8 mouse cellular contexts compared by ENCODE assay signal in genomic region chr14:55089199-55089947, GRCm38 (mm10). TPM values are rescaled to one million over a fixed set of nuclear protein-coding genes. Genes with fewer than 3 reads are reported as not detected.
DNase-seq lines count a peak whose midpoint lies in the region; ATAC-seq lines count a peak whose summit lies in the region.

No protein-coding gene starts in this region.

- DNase-seq in heart, adult 9 months (ENCODE audit: low spot score in 2 of 2), result no peak
- peak; percentile 75 for DNase-seq in right cerebral cortex, adult 18-20 months
- no peak for DNase-seq in right cerebral cortex, postnatal 14 days
- peak; percentile 37 for DNase-seq in right cerebral cortex, postnatal 4 days
- DNase-seq in thymus, postnatal 4 days, result no peak
- DNase-seq in spleen, postnatal 4 days (ENCODE audit: low spot score in 2 of 2), result no peak

- no peak overlapping the region for H3K9ac ChIP-seq in heart, embryonic 15.5 days
- H3K9ac ChIP-seq in hindbrain, embryonic 12.5 days, result peak overlapping the region; percentile 47

- H3K27ac ChIP-seq in heart, embryonic 15.5 days, result peak overlapping the region; percentile 55
- peak overlapping the region; percentile 5; the same call in 1 of the 2 replicates for H3K27ac ChIP-seq in hindbrain, embryonic 12.5 days

- H3K36me3 ChIP-seq in heart, embryonic 15.5 days, result no peaks in the 10 kb centered on the region
- no peaks in the 10 kb centered on the region for H3K36me3 ChIP-seq in hindbrain, embryonic 12.5 days

- no peak overlapping the region for H3K4me3 ChIP-seq in heart, embryonic 15.5 days
- peak overlapping the region; percentile 67 for H3K4me3 ChIP-seq in hindbrain, embryonic 12.5 days

- H3K27me3 ChIP-seq in heart, embryonic 15.5 days, result no peaks in the 10 kb centered on the region
- H3K27me3 ChIP-seq in hindbrain, embryonic 12.5 days, result no peaks in the 10 kb centered on the region

- 47% methylated on average over 13 of the region's 13 CpGs for WGBS in heart, embryonic 15.5 days
- whole genome bisulfite sequencing in hindbrain, embryonic 12.5 days, result 56% methylated on average over 13 of the region's 13 CpGs

- peaks cover 36% of the 10 kb centered on the region for H3K4me1 ChIP-seq in heart, embryonic 15.5 days (replicated peaks)
- H3K4me1 ChIP-seq in hindbrain, embryonic 12.5 days, result peaks cover 53% of the 10 kb centered on the region

- no peak; the same call in 1 of the 2 replicates for ATAC-seq in heart, embryonic 15.5 days (replicated peaks; ENCODE audit: insufficient number of reproducible peaks, insufficient read depth, low FRiP score, low read depth)
- no peak for ATAC-seq in hindbrain, embryonic 12.5 days (ENCODE audit: low FRiP score)

- peak overlapping the region; percentile 15; the same call in 1 of the 2 replicates for H3K4me2 ChIP-seq in heart, embryonic 15.5 days
- H3K4me2 ChIP-seq in hindbrain, embryonic 12.5 days (replicated peaks), result peak overlapping the region; percentile 70

- no peaks in the 10 kb centered on the region for H3K9me3 ChIP-seq in heart, embryonic 15.5 days (replicated peaks)
- no peaks in the 10 kb centered on the region for H3K9me3 ChIP-seq in hindbrain, embryonic 12.5 days (replicated peaks)

RNA-seq across cellular contexts. Expression of gene Zfhx2, which starts 2.8 kb away (rescaled TPM):
- 2.6 and 3.6 TPM in 2 replicates for polyA plus RNA-seq in heart, embryonic 15.5 days (2015; fragmentation: Nextera tagmentation; extraction: Ambion mirVana)
- 30.9 and 33.1 TPM in 2 replicates for polyA plus RNA-seq in hindbrain, embryonic 12.5 days (2016; fragmentation: Nextera tagmentation; extraction: Ambion mirVana)

RNA-seq across cellular contexts. Expression of gene Thtpa, which starts 5.2 kb away (rescaled TPM):
- 13.2 and 15.6 TPM in 2 replicates for polyA plus RNA-seq in heart, embryonic 15.5 days (2015; fragmentation: Nextera tagmentation; extraction: Ambion mirVana)
- 27.3 and 27.7 TPM in 2 replicates for polyA plus RNA-seq in hindbrain, embryonic 12.5 days (2016; fragmentation: Nextera tagmentation; extraction: Ambion mirVana)

RNA-seq across cellular contexts. Expression of gene Ap1g2, which starts 17.0 kb away (rescaled TPM):
- 8.5 and 12.6 TPM in 2 replicates for polyA plus RNA-seq in heart, embryonic 15.5 days (2015; fragmentation: Nextera tagmentation; extraction: Ambion mirVana)
- 9.4 and 10.1 TPM in 2 replicates for polyA plus RNA-seq in hindbrain, embryonic 12.5 days (2016; fragmentation: Nextera tagmentation; extraction: Ambion mirVana)

RNA-seq across cellular contexts. Expression of gene Jph4, which starts 27.4 kb away (rescaled TPM):
- 0.24 and 0.55 TPM in 2 replicates for polyA plus RNA-seq in heart, embryonic 15.5 days (2015; fragmentation: Nextera tagmentation; extraction: Ambion mirVana)
- polyA plus RNA-seq in hindbrain, embryonic 12.5 days (2016; fragmentation: Nextera tagmentation; extraction: Ambion mirVana), result 10.5 and 11.5 TPM in 2 replicates

Comparison
In these comparisons a context has a peak if more than half of its experiments do, and no peak if none do; other contexts are left out.
1. DNase-seq: peak in right cerebral cortex, adult 18-20 months (single experiment) and right cerebral cortex, postnatal 4 days (single experiment); none in heart, adult 9 months (0 of 2), right cerebral cortex, postnatal 14 days (single experiment), thymus, postnatal 4 days (single experiment) and spleen, postnatal 4 days (0 of 2).